Mouse (Mus musculus) stomach, embryonic 16.5 days (tissue): ENCODE measurements around the gene Ube4b. TPM values are rescaled to one million over a fixed set of nuclear protein-coding genes. Genes with fewer than 3 reads are reported as not detected.
A peak's percentile ranks its signal among the peaks of the same experiment; 100 is the strongest.
"Not testable (repeated sequence)": the region's sequence is repeated elsewhere in the genome, so short reads cannot be mapped to it uniquely, and the experiment has no call there.

Source experiments
- ATAC-seq: fragments of 200-750 bp; cut with Nextera tagmentation; 2 replicates; pipeline ENCODE4 v1.8.0; 2017; ENCODE audit warnings: moderate number of reproducible peaks, moderate TSS enrichment; ENCODE audit not compliant: insufficient read depth, low FRiP score
- H3K27ac ChIP-seq: fragments of 300-500 bp; sonication (generic); 2 replicates; pipeline ENCODE4 v1.5.1; 2014; ENCODE audit warnings: low read length
- H3K27me3 ChIP-seq: fragments of 300-500 bp; sonication (generic); 2 replicates; pipeline ENCODE4 v1.6.1; 2014; ENCODE audit warnings: low read length, control low read depth, mixed read lengths; ENCODE audit not compliant: control insufficient read depth, insufficient read depth
- H3K36me3 ChIP-seq: fragments of 300-500 bp; sonication (generic); 2 replicates; pipeline ENCODE4 v1.6.1; 2014; ENCODE audit warnings: low read length; ENCODE audit not compliant: control insufficient read depth, insufficient read depth
- H3K4me1 ChIP-seq: fragments of 300-500 bp; sonication (generic); 2 replicates; pipeline ENCODE4 v1.6.1; 2014; ENCODE audit warnings: low read length, control low read depth, mixed read lengths; ENCODE audit not compliant: control insufficient read depth, insufficient read depth
- H3K4me2 ChIP-seq: fragments of 300-500 bp; sonication (generic); 2 replicates; pipeline ENCODE4 v1.6.1; 2014; ENCODE audit warnings: low read depth, low read length, mixed read lengths
- H3K4me3 ChIP-seq: fragments of 300-500 bp; sonication (generic); replicated peaks from 2 replicates; pipeline ENCODE4 v1.5.1; 2014; ENCODE audit warnings: mild to moderate bottlenecking, low read length
- H3K9ac ChIP-seq: fragments of 300-500 bp; sonication (generic); 2 replicates; pipeline ENCODE4 v1.6.1; 2014; ENCODE audit warnings: low read length
- H3K9me3 ChIP-seq: fragments of 300-500 bp; sonication (generic); replicated peaks from 2 replicates; pipeline ENCODE4 v1.6.1; 2016; ENCODE audit warnings: low read length, control low read depth; ENCODE audit not compliant: control insufficient read depth
- WGBS: fragments of 180-500 bp; shearing (Covaris S2); extraction: QIAGEN DNeasy Blood & Tissue Kit; methylation state at CpG from one replicate; pipeline ENCODE4 v1.1.7; 2014; 5-methylcytosine and 5-hydroxymethylcytosine counted together
- polyA plus RNA-seq: library from polyadenylated mRNA; unstranded; fragments of >200 nt; fragmentation: Nextera tagmentation; extraction: Ambion mirVana; gene quantifications from 2 replicates; pipeline ENCODE4 v1.2.1, GENCODE M21; 2015

Ube4b gene
- 32.7 and 33.5 TPM in 2 replicates for polyA plus RNA-seq

DNA sequence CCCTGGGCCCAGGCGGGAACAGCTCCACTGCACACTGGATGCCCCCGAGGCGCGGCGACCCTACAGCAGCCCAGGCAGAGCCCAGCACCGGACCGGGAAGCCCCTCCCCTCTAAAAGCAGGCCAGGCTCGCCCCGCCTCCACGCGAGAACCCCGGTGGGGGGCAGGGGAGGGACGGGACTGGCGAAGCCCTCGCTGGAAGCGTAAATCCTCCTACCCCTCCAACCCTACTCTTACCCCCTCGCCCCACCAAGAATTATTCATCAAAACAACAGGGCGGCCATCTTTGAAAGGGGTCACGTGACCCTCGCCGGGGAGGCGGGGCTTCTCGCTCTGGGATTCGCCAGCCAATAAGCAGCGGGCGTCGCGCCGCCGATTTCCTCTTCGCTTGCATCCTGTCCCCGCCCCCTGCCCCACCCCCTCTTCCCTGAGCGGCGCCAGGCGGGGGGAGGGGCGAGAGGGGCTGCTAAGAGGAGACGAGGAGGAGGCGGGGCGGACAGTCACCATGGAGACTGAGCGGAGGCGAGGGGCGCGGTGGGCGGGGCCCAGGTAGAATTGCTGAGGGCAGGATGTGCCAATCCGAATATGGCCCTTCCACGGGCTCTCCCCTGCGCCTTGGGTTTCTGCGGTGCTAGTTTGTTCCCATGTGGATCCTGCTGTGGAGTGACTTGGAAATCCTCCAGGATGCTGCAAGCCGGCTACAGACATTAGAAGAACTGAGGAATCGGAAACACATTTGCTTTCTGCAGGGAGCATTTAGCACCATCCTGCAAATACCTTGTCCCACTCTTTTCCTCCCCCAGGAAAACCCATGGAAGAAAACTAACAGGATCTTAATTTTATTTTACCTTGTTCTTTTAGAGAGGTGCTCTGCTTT, at the start of gene Ube4b:
Ube4b (minus strand) TSS at position 425 of the 875 bp plus-strand sequence.
- peak; percentile 95 for ATAC-seq
- WGBS, result under 1% methylated on average over 46 of the region's 50 CpGs

DNA sequence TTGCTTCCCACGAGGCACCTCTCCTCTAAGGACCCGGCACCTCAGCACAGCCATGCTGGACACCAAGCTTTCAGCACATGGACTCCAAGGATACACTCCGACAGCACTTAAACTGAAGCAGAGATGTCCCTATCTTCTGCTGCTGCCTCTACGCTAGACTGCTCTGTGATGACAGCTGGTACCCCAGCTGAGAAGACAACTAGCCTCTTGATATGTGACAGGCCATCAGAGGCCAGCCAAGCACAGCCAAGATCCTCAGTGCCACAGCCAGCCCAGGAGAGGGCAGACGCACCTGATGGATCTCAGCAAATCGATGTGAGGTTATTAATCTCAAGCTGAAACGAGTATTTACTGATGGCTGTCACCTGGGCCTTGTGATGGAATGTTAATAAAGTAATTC, 48.5 kb upstream of the Ube4b start:
- WGBS, result 64% methylated on average over 7 of the region's 7 CpGs
- Histone ChIP-seq H3K9ac (no peak overlapping the region), H3K4me3 (no peak overlapping the region), H3K27me3 (no peaks in the 10 kb centered on the region), H3K4me2 (no peak overlapping the region), H3K36me3 (peaks cover 5% of the 10 kb centered on the region; the same call in 1 of the 2 replicates), H3K4me1 (no peaks in the 10 kb centered on the region), H3K9me3 (no peaks in the 10 kb centered on the region), H3K27ac (no peak overlapping the region)
- ATAC-seq, result no peak

More for the DNA sequence above, at the start of gene Ube4b:
- Histone ChIP-seq H3K4me3 (peak within 1 kb of the TSS; percentile 98), H3K4me1 (peaks cover 7% of the 10 kb centered on the region; the same call in 1 of the 2 replicates), H3K4me2 (peak within 1 kb of the TSS; percentile 68), H3K9me3 (no peaks in the 10 kb centered on the region), H3K9ac (peak within 1 kb of the TSS; percentile 94), H3K36me3 (no peaks in the 10 kb centered on the region), H3K27me3 (no peaks in the 10 kb centered on the region), H3K27ac (peak within 1 kb of the TSS; percentile 99)

DNA sequence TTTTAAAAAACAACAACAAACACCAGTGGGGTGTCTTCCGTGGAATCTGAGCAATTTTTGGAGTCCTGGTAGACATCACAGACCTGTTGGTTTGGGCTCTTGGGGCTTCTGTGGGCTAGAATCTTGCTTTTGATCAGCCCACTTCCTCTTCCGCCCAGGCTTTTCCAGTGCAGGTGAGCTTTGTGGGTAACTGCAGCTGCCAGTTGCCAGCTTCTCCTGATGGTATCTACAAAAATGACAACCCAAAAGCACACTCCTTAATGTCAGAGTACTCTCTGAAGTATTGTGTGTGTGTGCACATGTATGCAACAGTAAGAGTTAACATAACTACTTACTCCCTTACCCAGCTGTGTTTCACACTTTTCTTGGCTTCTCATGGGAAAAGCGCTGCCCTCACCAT, 43.0 kb upstream of the Ube4b start:
- no peak overlapping the region for H3K9ac ChIP-seq
- no peaks in the 10 kb centered on the region for H3K27me3 ChIP-seq
- H3K4me2 ChIP-seq, result no peak overlapping the region
- no peak overlapping the region for H3K27ac ChIP-seq
- H3K36me3 ChIP-seq, result peaks cover 5% of the 10 kb centered on the region; the same call in 1 of the 2 replicates
- no peaks in the 10 kb centered on the region for H3K4me1 ChIP-seq
- ATAC-seq, result no peak
- H3K9me3 ChIP-seq, result no peaks in the 10 kb centered on the region
- no peak overlapping the region for H3K4me3 ChIP-seq
- WGBS, result 93% methylated on average over 3 of the region's 3 CpGs

DNA sequence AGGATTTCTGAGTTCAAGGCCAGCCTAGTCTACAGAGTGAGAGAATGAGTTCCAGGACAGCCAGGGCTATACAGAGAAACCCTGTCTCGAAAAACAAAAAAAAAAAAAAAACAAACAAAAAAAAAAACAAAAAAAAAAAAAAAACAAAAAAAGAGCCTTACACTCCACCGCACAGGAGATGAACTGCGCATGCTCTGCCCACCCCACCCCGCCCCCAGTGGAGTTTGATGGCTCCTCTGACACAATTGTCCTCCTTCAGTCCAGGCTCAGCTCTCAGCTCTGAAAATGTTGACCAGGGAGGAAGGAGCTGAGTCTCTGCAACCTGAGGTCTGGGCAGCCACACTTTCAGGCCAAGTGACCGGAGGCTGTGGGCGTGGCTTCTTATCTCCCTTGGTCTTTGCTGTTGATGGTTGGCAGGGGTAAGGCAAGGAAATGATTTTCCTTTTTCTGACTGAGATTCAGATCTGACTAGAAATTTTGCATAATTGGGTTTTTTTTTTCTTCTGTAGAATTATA, 36.9 kb upstream of the Ube4b start:
- WGBS, result 62% methylated on average over 6 of the region's 6 CpGs
- no peak overlapping the region for H3K27ac ChIP-seq

DNA sequence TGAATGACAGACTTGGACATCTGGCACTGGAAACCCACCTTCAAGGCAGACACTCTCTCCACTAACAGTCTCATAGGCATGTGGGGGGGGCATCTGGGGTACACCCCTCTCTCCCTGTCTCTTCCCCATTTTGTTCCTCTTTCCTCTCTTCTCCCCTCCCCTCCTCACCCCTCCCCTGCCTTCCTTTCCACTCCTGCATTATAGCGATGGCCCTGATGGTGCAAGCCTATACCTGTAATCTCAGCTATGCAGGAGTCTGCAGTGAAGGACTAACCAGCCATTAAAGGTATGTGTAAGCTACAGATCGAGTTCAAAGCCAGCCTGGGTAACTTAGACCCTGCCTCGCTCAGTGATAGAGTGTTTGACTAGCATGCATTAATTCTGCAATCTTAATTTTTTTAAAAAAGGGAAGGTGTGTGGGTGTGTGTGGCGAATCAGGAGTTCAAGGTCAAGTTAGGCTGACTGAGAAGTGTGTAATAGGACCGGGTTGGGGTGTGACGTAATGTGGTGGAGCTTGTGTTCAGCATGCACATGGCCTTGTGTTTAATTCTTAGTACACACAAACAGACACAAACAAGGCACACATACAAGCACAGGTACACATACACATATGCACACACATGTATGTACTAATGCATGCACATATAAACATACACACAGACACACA, 35.9 kb upstream of the Ube4b start:
- H3K36me3 ChIP-seq, result no peaks in the 10 kb centered on the region
- H3K27ac ChIP-seq, result no peak overlapping the region
- no peak for ATAC-seq
- no peaks in the 10 kb centered on the region for H3K9me3 ChIP-seq
- H3K27me3 ChIP-seq, result no peaks in the 10 kb centered on the region
- no peak overlapping the region for H3K4me2 ChIP-seq
- no peaks in the 10 kb centered on the region for H3K4me1 ChIP-seq
- WGBS, result 66% methylated on average over 6 of the region's 6 CpGs
- H3K9ac ChIP-seq, result no peak overlapping the region
- H3K4me3 ChIP-seq, result no peak overlapping the region

More for the DNA sequence above, 36.9 kb upstream of the Ube4b start:
- no peaks in the 10 kb centered on the region for H3K9me3 ChIP-seq
- no peak overlapping the region for H3K9ac ChIP-seq
- H3K27me3 ChIP-seq, result no peaks in the 10 kb centered on the region
- no peaks in the 10 kb centered on the region for H3K4me1 ChIP-seq
- no peak overlapping the region for H3K4me3 ChIP-seq
- H3K36me3 ChIP-seq, result no peaks in the 10 kb centered on the region
- ATAC-seq, result no peak
- no peak overlapping the region for H3K4me2 ChIP-seq

DNA sequence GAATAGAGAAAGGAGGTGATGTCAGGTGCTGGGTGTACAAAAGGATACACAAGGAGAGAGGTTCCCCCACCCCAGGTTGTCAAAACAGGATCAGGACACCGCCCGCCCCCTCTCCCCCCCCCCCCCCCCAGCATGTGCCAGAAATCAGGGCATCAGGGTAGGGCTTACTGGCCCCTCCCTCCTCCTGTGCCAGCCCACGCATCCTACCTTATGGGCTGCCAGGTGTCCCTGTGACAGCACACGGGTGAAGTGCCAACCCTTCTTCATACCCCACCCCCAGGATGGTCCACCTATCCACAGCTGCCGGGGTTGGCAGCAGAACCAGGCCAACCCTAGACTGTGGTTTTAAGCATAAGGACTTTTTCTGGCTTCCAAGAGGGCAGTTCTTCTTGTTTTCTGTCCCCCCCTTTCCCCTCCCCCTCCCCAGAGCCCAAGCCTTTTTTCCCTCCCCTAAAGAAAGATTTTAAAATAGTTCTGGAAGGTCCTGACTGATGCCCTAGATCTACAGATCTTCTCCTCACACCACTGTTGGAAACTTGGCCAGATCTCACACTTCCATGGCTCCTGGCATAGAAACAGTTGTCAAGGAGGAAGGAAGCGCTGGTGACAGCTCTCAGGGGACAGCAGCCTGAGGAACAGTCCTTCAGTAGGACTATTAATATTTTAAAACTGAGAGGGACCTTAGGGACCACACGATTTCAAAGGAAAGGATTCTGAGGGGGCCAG, 35.2 kb upstream of the Ube4b start:
- Histone ChIP-seq H3K4me1 (no peaks in the 10 kb centered on the region), H3K9ac (no peak overlapping the region), H3K27ac (no peak overlapping the region), H3K36me3 (no peaks in the 10 kb centered on the region), H3K27me3 (no peaks in the 10 kb centered on the region), H3K4me2 (no peak overlapping the region), H3K4me3 (no peak overlapping the region), H3K9me3 (no peaks in the 10 kb centered on the region)
- ATAC-seq, result no peak
- WGBS, result 54% methylated on average over 6 of the region's 7 CpGs

DNA sequence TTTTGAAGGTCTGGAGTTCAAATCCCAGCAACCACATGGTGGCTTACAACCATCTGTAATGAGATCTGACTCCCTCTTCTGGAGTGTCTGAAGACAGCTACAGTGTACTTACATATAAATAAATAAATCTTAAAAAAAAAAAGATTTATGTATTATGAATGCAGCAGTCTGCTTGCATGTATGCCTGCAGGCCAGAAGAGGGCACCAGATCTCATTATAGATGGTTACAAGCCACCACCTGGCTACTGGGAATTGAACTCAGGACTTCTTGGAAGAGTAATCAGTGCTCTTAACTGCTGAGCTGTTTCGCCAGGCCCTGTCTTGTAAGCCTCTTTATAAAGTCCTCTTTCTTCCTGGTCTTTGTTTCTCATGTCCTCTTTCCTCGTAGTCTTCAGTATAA, 33.9 kb upstream of the Ube4b start:
- ATAC-seq, H3K27me3 ChIP-seq, H3K36me3 ChIP-seq, H3K27ac ChIP-seq, H3K9ac ChIP-seq, H3K4me2 ChIP-seq, H3K4me3 ChIP-seq, H3K4me1 ChIP-seq, H3K9me3 ChIP-seq: not testable (repeated sequence)
- 96% methylated on average over 2 of the region's 2 CpGs for WGBS

DNA sequence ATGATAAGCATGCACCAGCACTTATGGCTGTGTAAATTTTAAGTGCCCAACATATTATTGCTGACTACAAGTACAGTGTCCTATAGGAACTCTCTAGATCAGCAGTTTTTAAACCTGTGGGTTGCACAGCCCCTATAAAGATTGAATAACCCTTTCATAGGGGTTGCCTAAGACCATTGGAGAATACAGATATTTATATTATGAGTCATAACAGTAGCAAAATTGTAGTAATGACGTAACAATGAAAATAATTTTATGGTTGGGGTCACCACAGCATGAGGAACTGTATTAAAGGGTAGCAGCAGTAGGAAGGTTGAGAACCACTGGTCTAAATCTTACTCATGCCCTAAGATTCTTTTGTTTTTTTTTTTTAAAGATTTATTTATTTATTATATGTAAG, 32.9 kb upstream of the Ube4b start:
- Histone ChIP-seq H3K4me1 (no peaks in the 10 kb centered on the region; the same call in 1 of the 2 replicates), H3K4me2 (no peak overlapping the region), H3K27ac (no peak overlapping the region), H3K36me3 (no peaks in the 10 kb centered on the region), H3K27me3 (no peaks in the 10 kb centered on the region), H3K9ac (no peak overlapping the region), H3K4me3 (no peak overlapping the region), H3K9me3 (no peaks in the 10 kb centered on the region)
- no peak for ATAC-seq
- whole genome bisulfite sequencing, result 70% methylated on average over 1 of the region's 1 CpGs
